Mouse (Mus musculus) heart, adult 2 months (tissue): ENCODE measurements at regions not wholly inside any gene's neighbourhood (a gene's known extent, or its start where the extent isn't known, plus 50 kb on each side); places are given as distances from the start of the nearest gene placed in this dataset.

Experiments used
- CTCF ChIP-seq: fragments of 200-600 bp; IDR thresholded peaks from 2 replicates; pipeline ENCODE4 v1.8.1; 2022; ENCODE audit warnings: antibody characterized with exemption, mild to moderate bottlenecking, moderate library complexity
- POLR2A ChIP-seq: fragments of 200-500 bp; IDR thresholded peaks from 2 replicates; pipeline ENCODE4 v1.6.1; 2011; ENCODE audit warnings: mild to moderate bottlenecking, low read depth, low read length, control low read depth; ENCODE audit not compliant: insufficient read depth

DNA sequence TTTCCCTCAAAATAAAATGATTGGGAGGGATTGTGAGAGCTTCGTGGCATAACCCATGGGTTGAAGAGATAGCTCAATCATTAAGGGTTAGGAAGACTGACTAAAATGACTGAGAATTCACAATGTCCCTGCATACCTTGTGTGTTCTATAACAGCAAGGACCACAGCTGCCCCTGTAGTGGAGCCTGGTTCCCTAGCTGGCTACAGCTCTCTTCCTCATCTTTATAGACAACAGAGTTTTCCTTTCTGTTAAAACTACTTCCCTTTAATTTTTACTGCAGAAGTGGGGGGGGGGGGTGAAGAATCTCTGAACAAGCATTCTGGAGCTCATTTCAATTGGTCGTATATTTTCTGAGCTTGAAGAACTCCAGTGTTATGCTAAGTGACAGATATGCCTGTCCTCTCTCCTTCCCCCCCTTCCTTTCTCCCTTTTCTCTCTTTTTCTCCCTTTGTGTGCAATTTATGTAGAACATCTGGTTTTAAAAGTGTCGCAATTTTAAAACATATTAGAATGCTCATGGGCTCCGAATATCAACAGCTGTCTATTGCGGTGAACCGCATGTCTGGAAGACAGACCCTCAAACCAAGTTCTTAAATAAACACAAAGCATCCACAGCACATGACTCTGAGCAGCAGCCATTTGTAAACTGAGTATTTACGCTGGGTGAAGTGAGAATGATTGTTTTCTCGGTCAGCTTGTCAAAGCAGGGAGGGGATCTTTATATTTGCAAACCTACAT is 222.0 kb upstream of the Maf start:
- TF ChIP-seq CTCF (no peak), POLR2A (no peak)
